Mouse (Mus musculus) heart, postnatal 0 days (tissue): Measurements from ENCODE around the gene Erlec1.

Source experiments
- CTCF ChIP-seq: IDR thresholded peaks from 2 replicates; pipeline ENCODE4 v1.5.1; 2016; ENCODE audit warnings: antibody characterized with exemption, control low read depth, low read depth
- EP300 ChIP-seq: IDR thresholded peaks from 2 replicates; pipeline ENCODE4 v1.6.1; 2016; ENCODE audit warnings: antibody characterized with exemption, low read depth

DNA sequence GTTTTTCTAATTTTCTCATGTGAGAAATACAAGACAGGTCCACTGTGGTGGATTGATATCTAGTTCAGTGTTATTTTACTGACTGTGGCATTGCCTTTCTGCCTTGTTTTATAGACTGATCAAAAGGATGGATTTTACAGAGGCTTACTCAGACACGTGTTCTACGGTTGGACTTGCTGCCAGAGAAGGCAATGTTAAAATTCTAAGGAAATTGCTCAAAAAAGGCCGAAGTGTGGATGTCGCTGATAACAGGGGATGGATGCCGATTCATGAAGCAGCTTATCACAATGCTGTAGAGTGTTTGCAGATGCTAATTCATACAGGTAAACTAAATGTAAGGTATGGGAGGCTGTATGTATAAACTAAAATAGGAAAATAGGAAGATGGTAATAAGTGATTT is 44.1 kb upstream of the Erlec1 start:
- TF ChIP-seq CTCF: no peak
- no peak for TF ChIP-seq EP300
